Mouse (Mus musculus) liver, adult 2 months (tissue): ENCODE results near the gene Wsb2.

Experiments
- CTCF ChIP-seq: fragments of 200-500 bp; IDR thresholded peaks from 2 replicates; pipeline ENCODE4 v1.5.1; 2011; ENCODE audit warnings: low read depth, low read length, control low read depth
- POLR2A ChIP-seq: fragments of 200-500 bp; IDR thresholded peaks from 2 replicates; pipeline ENCODE4 v1.6.1; 2011; ENCODE audit warnings: low read length, control low read depth; ENCODE audit not compliant: insufficient read depth; ENCODE audit errors: extremely low read depth

GRCm38 (mm10) chr5:117340081-117340480 lies 17.0 kb upstream of the Wsb2 start:
- TF ChIP-seq CTCF (no peak), POLR2A (no peak)
